Mouse (Mus musculus) gastrocnemius, postnatal 36 days (tissue): ENCODE results near the gene 4930452B06Rik. TPM values are rescaled to one million over a fixed set of nuclear protein-coding genes. Genes with fewer than 3 reads are reported as not detected.

Experiments
- DNase-seq, 2 experiments: peaks; one replicate each; pipeline ENCODE4 v3.0.0; 2022
- intact Hi-C: fragments of 180-260 bp; cut with DNase I; formaldehyde crosslinking; loops from one replicate; pipeline ENCODE4 v1.15.1; 2025
- total RNA-seq, 2 experiments: library from RNA; stranded (reverse); gene quantifications; 2 replicates each; pipeline ENCODE4 v1.2.3; 2021

Gene 4930452B06Rik
- total RNA-seq, 2 experiments from 2014 or later, result 0.10 to 0.17 TPM

DNA sequence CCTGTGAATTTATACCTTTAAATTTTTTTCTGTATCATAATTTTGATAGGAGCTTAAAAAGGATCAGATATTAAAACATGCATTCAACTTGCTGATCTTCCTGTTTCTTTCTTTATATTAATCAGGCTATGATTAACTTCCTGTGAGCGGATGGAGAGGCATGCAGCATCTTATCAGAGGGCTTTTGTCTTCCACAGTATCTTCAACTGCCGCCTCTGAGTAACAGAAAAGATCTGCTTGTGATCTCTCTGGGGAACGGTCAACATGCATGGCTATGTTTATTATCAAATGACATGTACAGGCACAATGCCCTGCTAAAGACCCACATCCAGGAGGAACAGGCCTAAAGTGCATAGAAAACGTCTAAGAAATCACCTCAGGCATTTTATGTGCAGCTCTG, 116.9 kb downstream of the 4930452B06Rik start:
- DNase-seq, result no peak
- intact Hi-C loops, result no loop called here

DNA sequence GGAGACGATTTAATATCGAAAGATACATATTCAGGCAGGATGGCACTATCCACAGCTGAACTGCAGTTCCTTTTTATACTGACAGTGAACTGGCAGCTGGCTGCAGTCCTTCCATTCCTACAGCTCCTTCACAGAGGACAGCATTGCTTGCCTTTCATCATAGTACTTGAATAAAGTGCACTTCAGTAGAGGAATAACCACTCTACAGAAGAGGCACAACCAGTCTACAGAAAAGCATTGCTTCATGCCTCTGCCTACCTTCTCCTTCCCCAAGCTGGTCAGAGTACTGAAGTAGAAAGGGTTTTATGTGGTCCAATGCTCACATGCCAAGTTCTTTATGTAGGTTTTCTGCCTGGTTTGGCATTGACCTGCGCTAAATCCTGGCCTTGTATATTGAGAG, 130.0 kb downstream of the 4930452B06Rik start:
- no peak for DNase-seq

DNA sequence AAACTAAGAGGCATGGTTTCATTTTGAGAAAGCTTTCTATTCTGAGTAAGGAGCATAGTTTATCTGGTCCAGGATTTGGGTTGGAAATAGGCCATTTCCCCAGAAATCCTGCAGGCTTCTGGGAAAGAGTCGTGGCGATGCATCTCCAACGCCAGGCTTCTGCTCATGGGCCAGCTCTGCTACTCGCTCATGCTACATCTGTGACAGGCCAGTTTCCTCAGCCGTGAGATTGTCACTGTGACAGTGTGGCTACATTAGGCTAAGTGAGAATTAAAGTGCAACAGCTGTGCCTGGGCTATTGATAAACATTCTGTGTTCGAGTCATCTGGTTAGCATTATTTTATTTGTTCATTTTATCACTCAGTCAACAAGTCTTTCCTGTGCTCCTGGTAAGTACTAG, 140.8 kb downstream of the 4930452B06Rik start:
- intact Hi-C loops, result no loop called here
- DNase-seq, result no peak

More for the DNA sequence above, 130.0 kb downstream of the 4930452B06Rik start:
- intact Hi-C loops, result no loop called here

DNA sequence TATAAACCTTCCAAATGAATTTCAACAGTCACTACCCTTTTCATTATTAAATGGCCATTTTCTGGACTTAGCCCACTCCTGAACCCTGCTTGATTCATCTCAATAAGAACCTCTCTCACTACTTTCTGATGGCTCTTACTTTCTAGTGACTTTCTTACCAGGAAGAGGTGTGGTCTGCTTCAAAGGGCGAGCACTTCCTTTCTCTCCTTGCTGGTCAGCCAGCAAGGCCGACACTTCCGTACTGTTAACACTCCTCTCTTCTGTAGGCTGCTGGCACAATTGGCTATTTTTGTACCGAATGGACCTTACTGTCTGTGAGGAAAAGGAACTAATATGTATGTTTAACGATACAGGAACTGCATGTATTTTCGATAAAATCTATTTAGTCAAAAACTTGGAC, 148.4 kb downstream of the 4930452B06Rik start:
- intact Hi-C loops, result no loop called here
- no peak for DNase-seq

DNA sequence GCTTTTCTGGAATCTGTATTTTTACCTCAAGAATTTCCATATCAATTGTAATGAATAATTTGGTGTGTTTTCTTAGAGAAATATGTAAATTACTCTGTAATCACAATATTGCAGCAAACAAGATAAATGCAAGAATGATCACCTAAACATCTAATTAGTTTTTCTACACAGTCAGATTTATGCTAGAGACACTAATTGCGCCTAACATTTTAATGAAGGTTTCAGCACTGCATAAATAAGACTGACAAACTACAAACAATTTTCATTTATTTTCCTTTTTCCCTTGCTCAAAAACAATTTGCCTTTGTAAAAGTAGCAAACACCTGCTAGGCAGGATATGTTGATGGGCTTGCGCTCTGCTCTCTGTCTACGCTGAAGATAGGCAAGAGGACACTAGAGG, 152.0 kb downstream of the 4930452B06Rik start:
- intact Hi-C loops, result no loop called here
- DNase-seq, result no peak

DNA sequence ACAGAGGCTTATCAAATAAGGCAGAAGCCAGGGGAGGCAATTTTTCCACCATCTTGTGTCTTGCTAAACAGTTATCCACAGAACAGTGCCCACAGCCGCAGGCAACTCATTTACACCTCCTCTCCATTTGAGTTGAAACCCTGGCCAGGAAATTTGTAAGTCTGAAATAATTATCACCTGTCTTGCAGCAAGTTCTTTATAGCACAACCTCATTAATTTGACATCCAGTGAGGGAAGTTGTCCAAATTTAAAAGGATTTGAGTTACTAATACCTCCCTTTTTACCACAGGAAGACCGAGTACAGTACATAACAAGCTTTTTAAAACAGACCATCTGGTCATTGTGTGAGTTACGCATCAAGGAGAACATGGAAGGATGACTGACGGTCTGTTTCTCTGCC, 154.8 kb downstream of the 4930452B06Rik start:
- intact Hi-C loops, result no loop called here
- no peak for DNase-seq

DNA sequence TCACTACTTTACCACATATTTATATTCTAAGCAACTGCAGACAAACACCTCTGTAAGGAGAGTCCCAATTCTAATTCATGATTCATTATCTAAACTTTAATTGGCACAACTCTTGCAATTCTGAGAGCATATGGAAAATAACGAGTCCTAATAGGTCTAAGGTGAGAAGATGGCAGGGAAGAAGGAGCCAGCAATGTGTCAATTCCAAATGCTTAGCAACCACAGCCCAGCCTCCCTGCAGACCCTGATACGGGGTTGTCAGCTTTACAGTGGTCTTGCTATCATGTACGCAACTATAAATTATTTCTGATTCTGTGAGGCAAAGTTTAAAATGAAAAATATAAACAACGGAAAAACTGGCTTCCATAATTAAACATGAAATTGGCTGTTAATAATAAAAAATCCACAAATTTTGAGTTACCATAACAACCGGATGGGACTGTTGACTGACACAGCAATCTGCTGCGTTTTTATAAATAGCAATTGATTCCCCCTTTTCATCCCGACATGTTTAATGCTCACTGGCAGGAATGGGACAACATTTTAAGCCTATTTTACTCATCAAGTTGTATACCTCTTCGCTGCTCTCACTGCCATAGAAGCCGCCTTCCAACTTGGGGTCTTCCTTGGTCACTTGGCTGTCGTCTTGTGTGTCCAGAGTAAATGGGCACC, 155.6 kb downstream of the 4930452B06Rik start:
- intact Hi-C loops, result no loop called here
- no peak for DNase-seq

DNA sequence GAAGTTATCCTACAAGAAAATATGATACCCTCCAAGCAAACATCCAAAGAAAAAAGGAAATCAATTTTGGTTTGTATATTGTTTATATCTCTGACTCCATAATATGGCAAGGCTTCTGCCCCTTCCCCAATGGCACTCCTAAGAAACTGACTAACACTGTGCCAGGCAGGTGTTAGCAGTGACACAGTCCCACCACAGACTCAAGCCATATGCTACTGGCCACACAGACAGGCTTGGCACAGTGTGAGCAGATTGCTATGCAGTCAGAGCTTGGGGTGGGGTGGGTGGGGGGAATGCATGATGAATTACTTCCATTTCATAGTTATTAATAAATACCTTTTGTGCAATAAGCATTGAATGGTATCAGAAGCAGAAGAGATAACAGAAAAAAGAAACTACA, 157.4 kb downstream of the 4930452B06Rik start:
- intact Hi-C loops, result no loop called here

DNA sequence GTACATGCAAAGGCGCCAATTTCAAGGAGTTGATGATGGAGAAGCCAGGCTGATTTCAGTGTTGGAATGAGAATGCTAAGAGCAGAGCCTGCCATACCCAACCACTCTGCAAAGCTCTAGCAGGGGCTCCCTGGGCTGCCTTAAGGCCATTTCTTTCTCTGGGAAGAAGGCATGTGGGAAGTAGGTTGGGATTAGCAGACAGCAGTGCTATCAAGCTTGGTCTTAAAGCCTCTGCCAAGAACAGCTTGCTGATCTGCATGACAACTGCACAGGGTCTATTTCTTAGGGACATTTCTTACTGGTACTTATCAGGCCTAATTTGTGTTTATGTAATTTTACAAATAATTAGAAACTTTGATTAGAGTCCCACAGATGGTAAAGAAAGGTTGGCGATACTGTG, 161.8 kb downstream of the 4930452B06Rik start:
- no peak for DNase-seq
- intact Hi-C loops, result no loop called here

More for the DNA sequence above, 157.4 kb downstream of the 4930452B06Rik start:
- no peak for DNase-seq

DNA sequence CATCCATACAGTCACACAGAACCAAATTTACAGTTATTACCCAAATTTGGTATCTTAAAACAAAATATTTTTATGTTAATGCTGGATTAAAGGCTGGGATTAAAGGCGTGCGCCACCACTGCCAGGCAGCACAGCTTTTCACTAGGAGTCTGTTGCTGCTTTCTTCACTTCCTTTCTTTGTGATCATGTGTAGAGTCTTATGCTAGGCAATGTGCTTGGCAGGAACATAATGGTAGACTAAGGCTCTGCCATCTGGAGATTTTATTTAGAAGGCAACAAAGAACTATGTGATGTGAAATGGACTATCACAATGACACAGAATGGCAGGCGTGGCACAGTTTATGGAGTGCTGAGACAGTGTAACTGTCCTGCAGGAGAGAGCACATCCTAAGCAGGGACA, 162.7 kb downstream of the 4930452B06Rik start:
- intact Hi-C loops, result no loop called here
- DNase-seq, result no peak

DNA sequence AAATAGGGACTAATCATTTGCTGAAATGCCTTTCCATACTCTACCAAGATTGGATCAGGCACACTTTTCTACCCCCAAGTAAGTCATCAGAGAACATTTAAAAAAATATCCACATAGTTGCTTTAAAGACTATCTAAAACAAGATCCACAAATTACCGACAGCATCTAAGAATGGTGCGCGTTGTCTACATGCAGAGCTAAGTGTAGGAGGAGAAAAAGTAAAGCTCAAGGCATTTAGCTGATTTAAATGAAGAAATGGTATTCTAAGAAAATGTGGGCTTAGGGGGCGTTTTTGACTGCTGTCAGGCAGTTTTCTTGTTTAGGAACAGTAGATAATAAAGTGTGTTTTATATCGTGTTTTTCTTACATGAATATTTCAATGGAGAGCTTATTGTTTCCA, 163.5 kb downstream of the 4930452B06Rik start:
- intact Hi-C loops, result no loop called here

DNA sequence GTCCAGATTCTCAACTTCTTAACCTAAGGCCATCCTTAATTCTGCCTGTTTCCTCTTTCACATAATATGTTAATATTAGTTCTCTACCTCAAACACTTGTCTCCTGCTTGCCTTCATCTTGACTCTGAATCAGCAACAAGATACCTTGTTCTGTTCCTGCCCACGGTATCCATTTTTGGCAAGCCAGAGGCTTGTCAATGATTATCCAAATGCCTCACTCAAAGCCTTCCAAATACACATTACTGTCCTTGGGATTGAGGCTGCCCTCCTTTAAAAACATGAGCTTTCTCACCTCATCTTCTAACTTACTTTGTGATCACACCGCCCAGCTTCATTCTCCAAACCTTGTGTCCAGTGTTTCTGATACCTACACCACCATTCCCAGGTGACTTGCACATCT, 170.3 kb downstream of the 4930452B06Rik start:
- DNase-seq, result no peak
- intact Hi-C loops, result no loop called here

More for the DNA sequence above, 163.5 kb downstream of the 4930452B06Rik start:
- DNase-seq, result no peak

DNA sequence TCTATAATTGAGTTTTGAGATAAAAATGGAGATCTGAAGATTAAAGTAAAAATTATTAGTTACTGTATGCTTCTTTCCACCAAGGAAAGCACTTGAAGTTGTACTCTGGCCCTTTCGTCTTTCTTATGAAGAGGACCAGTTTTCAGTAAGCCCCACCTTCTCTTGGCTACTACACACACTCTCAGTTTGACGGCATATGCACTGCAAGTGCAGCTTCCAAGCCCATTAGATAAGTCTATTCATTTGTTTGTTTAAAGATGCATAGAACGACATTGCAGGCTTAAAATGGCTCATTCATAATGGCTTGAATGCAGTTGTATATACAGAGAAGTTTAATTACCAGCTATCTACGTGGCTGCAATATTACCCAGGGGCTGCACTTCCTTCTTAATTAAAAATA, 171.1 kb downstream of the 4930452B06Rik start:
- intact Hi-C loops, result no loop called here

DNA sequence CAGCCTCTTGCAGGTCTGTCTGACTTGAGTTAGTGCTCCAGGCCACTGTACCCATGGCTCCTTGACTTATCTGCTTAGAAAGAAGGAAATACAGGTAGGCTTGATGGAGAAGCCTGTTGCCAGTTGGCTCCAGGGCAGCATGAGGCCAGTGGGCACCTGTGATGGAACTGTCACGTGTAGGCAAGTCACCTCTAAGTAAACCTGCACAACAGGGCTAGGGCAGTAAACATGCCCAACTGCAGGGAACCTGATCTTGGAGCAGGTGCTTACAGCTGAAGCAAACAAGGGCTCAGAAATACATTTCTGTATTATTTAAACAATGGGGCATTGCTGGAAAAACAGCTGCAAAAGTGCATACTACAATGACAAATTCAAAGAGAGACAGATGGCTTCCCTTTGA, 171.8 kb downstream of the 4930452B06Rik start:
- no peak for DNase-seq
- intact Hi-C loops, result no loop called here

More for the DNA sequence above, 171.1 kb downstream of the 4930452B06Rik start:
- DNase-seq, result no peak

DNA sequence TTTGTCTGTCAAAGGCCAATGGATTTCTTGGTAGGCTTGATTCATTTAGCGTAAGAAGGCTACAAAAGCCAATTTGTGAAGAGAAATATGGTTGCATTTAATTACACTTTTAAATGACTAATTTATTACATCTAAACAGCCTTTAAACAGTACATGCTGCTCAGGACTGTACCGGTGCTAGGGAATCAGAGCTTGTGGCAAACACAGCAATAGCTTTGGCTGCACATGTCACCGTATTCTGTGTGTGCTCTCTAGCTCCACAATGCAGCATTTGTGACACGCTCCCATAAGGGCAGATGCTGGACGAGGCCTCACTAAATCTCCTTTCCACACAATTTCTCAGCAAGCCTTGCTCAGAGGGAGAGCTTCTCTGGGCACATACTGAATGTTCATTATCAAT, 187.9 kb downstream of the 4930452B06Rik start:
- no peak for DNase-seq
- intact Hi-C loops, result no loop called here

DNA sequence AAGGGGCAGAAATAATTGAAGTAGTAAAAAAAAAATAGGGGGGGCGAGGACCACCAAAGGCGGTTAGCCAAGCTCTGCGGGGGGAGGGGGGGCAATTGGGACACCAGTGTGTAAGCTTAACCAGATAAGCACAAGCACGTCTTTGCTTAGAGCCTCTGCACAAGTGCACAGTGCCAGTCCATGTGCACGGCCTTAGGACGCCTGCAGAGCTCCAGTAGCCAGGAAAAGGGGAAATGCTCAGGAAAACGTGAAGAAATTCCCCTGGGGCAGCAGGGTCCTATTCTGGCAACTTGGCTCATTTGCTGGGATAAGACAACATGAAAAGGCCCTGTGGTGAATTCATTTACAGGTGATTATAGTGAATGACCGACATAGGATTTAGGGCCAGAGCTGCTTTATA, 188.7 kb downstream of the 4930452B06Rik start:
- intact Hi-C loops, result no loop called here
- no peak for DNase-seq

DNA sequence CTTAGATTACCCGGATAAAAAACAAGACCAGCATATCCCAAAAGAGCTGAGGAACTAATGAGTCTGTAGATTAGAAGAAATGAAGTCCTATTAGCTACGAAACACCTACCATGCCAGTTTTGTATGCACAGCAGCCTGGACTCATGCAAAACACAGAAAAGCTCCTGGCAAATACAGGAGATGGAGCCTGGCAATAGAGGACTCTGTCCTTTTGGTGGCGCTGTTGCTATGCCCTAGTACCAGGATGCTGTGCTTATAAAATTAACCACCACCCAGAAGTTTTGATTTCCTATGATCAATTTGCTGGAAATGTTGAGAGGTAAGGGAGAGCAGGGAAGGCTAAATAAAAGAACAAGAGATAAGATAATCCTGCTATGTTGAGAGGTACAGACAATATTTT, 189.4 kb downstream of the 4930452B06Rik start:
- intact Hi-C loops, result no loop called here
- DNase-seq, result no peak

DNA sequence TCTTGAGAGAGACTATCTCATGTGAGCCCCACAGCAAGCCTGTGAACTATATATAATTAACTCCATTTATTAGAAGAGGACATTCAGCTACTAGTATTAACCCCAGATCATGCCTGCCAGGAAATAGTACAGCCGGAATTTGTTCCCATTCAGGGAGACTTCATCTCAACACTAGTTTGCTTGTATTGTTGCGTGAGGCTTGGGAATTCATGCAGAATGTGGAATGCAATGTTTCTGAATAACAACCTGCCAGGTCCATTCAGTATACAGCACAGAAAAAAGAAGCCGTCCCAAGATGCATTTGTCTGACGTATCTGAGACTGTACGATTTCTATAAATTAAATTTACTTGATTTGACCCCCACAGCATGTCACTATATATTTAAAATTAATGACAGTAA, 190.2 kb downstream of the 4930452B06Rik start:
- intact Hi-C loops, result no loop called here
- no peak for DNase-seq

DNA sequence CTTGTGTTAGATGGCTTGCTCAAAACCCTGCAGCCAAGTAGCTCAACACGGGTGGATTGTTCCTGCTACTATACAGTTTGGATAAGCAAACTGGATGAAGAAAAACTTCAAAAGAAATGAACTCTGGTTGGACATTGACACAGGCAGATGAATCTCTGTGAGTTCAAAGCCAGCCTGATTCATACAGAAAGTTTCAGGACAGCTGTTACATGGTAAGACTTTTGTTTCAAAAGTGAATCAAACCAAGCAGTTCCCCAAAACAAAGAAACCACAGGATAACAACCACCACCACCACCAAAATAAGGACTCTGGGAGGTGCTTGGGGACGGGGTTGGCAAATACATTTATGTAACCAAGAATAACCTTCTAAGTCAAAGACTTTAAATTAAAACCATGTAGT, 193.2 kb downstream of the 4930452B06Rik start:
- DNase-seq, result no peak
- intact Hi-C loops, result no loop called here

DNA sequence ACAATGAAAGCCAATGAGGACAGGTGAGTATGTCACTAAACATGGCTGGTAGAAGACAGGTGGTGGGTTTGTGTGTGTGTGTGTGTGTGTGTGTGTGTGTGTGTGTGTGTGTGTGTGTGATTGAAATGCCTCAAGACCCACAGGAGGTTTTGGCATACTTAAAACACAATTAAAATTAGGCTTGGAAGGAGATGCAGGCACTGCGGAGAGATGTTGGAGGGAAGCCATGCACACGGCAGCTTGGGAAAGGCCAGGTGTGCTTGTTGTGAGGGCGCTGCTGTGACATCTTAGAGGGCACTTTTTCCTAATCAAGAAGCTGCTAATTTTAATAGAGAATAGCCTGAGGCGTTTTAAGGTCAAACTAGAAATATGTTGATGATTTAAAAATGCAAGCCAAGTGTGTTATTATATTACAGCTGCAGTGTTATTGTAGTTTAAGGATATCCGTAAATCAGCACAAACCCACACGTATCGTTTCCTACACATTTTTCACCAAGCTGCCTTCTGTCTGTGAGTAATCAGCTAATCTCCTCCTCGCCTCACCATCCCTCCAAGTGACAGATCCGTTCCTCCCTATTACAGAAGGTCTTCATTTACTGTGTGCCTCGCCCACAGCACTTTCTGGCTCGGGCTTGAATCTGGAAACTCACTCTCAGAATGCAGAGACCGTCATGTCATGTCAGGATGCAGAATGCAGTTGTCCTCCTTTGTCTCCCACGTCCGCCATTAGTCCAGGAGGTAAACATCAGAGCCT, 201.5 kb downstream of the 4930452B06Rik start:
- intact Hi-C loops, result no loop called here
- DNase-seq, result no peak

DNA sequence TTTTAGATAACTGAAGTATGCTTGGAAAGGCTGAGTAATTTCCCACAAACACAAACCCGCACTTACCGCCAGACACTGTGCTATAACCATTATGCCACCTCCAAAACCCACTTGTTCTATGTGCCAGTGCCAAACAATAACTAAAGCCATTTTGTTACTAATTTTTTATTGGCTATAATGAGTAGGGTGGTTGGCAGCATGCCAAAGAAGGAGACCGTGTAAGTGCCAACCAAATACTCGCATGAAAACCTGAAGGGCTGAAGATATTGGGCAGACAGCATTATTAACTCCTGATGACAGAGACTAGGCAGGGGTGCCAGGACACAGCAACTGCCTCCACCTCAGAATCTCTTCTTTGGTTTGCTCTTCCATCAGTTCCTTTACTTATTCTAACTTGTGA, 203.1 kb downstream of the 4930452B06Rik start:
- intact Hi-C loops, result no loop called here
- DNase-seq, result no peak

DNA sequence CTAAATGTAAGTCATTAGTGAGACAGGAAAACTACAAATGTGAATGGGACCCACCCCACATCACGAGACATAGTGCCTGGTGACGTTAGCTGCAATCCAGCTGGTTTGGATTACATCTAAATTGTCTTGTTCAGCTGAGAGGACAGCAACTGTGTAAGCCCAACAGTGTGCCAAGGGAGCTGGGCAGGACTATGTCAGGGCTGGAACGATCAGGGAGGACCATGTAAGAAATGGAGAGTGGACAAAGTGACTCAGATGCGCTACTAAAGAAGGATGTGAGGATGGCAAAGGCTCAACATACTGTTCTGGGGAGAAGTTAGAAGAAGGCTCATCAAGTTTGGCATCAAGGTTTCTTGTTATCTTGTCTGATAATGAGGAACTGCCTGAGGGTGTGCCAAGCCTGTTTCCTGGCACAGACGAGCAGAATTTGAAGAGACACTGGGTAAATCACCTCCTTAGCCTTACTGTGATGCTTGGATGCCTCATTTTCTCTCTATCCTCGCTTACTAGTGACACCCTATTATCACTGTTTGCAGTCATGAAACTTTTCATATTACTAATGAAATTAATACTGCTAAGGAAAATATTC, 203.6 kb downstream of the 4930452B06Rik start:
- intact Hi-C loops, result no loop called here

More for the DNA sequence above, 203.6 kb downstream of the 4930452B06Rik start:
- DNase-seq, result no peak
